Mouse (Mus musculus): ENCODE measurements around the gene Gm49776. TPM values are rescaled to one million over a fixed set of nuclear protein-coding genes. Genes with fewer than 3 reads are reported as not detected.
"Not testable (repeated sequence)": the region's sequence is repeated elsewhere in the genome, so short reads cannot be mapped to it uniquely, and the experiment has no call there.

Gene Gm49776
- polyA plus RNA-seq (2016; fragmentation: Nextera tagmentation; extraction: Ambion mirVana): 0.72 TPM in 1 of 2 replicates, not detected in the other

DNA sequence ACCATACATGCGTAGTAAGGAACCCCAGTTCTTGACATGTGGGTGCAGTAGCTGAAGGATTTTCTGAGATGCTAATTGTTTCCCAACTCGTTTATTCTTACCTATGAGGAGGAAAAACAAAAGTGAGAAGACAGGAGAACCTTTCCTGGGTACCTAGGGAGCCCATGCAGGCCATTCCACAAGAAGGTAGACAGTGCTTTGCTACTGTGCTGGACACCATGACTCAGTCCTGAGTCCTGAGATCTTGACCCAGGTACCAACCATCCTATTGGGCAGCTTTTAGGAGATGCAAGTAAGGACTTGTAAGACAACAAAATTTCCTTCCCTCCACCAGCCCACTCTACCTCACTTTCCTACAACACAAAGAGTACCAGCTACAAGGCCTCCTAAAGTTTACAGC is at the start of gene Gm49776:
Gm49776 (minus strand) TSS at position 101 of the 400 bp plus-strand sequence.
- Histone ChIP-seq H3K9me3 (no peaks in the 10 kb centered on the region), H3K4me3 (no peak within 1 kb of the TSS), H3K4me1 (replicated peaks) (no peaks in the 10 kb centered on the region), H3K27ac (no peak within 1 kb of the TSS), H3K27me3 (ENCODE audit: insufficient read depth, poor library complexity, severe bottlenecking) (no peaks in the 10 kb centered on the region), H3K36me3 (peaks cover 99% of the 10 kb centered on the region)
- WGBS: 95% methylated on average over 2 of the region's 2 CpGs
- no peak for DNase-seq (ENCODE audit: low spot score)

DNA sequence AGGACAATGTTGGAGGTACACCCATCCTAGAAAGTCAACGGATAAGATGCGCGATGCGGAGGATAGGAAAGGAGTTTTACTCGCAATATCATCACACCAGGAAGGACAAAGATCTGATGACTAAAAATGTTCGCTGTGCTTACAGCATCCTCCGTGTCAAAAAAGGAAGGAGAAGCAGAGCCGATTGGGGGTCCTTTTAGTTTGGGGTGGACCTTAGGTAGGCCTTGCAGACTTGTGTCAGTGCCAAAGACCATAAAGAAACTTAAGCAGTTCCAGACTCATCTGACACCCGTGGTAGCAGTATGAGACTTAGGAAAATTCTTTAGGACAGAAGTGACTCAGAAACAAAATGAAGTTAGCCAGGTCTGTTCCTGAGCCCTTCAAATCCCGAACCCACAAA is 31.5 kb upstream of the Gm49776 start:
- DNase-seq (ENCODE audit: low spot score); H3K9me3 ChIP-seq; H3K27me3 ChIP-seq (ENCODE audit: insufficient read depth, poor library complexity, severe bottlenecking): not testable (repeated sequence)
- WGBS: 7% methylated on average over 10 of the region's 10 CpGs
- Histone ChIP-seq H3K27ac (peak overlapping the region; percentile 99), H3K4me1 (replicated peaks) (peaks cover 34% of the 10 kb centered on the region), H3K36me3 (peaks cover 31% of the 10 kb centered on the region), H3K4me3 (peak overlapping the region; percentile 99)

DNA sequence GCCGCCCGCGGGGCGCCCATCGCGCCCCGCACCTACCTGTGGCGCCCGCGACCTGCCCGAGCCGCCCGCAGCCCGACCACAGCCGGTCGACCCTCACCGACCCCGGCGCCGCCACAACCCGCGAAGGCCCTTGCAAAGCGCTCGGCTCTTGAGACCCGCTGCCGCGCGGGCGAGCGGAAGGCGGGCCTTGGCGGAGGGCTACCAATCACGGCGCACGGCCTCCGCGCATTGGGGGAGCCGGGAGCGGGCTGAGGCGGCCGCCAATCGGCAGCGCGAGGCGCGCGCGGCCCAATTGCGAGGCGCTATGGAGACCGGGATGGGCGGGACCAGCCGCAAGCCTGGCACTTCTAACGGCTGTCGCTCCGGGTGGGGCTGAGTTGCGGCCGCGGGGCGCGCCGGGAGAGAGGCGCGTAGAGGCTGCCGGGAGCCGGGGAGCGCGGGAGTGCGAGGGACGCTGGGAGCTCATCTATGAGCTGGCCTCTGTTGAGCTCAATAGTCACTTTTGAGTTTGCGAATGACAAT is 31.0 kb upstream of the Gm49776 start, which contains the start of gene Dgcr8:
Dgcr8 (minus strand) TSS at position 180 of the 522 bp plus-strand sequence.
- peaks cover 36% of the 10 kb centered on the region for H3K36me3 ChIP-seq
- H3K9me3 ChIP-seq: no peaks in the 10 kb centered on the region
- H3K4me3 ChIP-seq: peak within 1 kb of the TSS; percentile 99
- peaks cover 34% of the 10 kb centered on the region for H3K4me1 ChIP-seq (replicated peaks)
- WGBS: under 1% methylated on average over 71 of the region's 71 CpGs
- no peaks in the 10 kb centered on the region for H3K27me3 ChIP-seq (ENCODE audit: insufficient read depth, poor library complexity, severe bottlenecking)
- peak within 1 kb of the TSS; percentile 99 for H3K27ac ChIP-seq
- peak; percentile 99 for DNase-seq (ENCODE audit: low spot score)

DNA sequence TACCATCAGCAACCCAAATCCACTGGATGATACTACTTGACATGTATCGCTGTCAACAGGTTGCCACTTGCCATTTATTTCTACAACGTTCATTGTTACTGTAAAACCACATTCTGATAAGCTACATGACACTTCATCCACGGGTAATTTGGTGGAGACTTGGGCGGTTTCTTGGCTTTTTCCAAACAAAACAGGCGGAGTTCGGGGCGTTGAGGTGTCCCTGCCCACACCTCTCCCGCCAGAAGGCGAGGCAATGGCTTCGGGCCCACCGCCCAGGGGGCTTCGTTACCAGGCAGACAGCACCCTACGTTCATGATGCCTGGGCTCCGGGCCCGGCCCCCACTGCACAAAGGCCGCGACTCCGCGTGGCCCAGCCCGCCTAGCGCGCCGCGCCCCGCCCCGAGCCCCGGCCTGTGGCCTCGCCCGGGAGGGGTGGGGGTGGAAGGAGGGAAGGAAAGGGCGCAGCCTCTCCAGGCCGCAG is 30.5 kb upstream of the Gm49776 start:
- no peaks in the 10 kb centered on the region for H3K9me3 ChIP-seq
- DNase-seq (ENCODE audit: low spot score): no peak
- under 1% methylated on average over 30 of the region's 31 CpGs for WGBS

DNA sequence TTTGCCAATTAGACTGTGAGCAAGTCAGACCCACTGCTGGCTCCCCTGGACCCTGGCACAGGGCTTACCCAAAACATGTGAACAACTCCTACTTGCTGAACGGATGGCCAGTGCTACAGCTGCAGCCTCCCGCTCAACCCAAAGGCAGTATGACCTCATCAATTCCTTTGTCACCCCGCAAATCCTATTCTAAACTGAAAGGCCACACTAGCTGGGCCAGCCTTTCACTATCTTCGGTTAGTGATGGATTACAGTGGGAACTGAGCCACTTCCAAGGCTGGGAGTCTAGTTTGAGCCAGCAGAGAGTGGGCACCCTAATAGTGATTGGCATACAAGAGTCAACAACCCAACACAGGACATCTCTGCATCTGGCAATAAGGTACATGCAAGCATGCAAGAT is 30.0 kb upstream of the Gm49776 start:
- Histone ChIP-seq H3K27me3 (ENCODE audit: insufficient read depth, poor library complexity, severe bottlenecking) (no peaks in the 10 kb centered on the region), H3K9me3 (no peaks in the 10 kb centered on the region), H3K4me3 (peak overlapping the region; percentile 99), H3K4me1 (replicated peaks) (peaks cover 34% of the 10 kb centered on the region), H3K27ac (peak overlapping the region; percentile 99), H3K36me3 (peaks cover 45% of the 10 kb centered on the region)
- DNase-seq (ENCODE audit: low spot score): peak; percentile 47
- under 1% methylated on average over 4 of the region's 4 CpGs for WGBS

More for the DNA sequence above, 30.5 kb upstream of the Gm49776 start:
- Histone ChIP-seq H3K27me3 (ENCODE audit: insufficient read depth, poor library complexity, severe bottlenecking) (no peaks in the 10 kb centered on the region), H3K4me3 (peak overlapping the region; percentile 99), H3K27ac (peak overlapping the region; percentile 99), H3K36me3 (peaks cover 41% of the 10 kb centered on the region), H3K4me1 (replicated peaks) (peaks cover 34% of the 10 kb centered on the region)

DNA sequence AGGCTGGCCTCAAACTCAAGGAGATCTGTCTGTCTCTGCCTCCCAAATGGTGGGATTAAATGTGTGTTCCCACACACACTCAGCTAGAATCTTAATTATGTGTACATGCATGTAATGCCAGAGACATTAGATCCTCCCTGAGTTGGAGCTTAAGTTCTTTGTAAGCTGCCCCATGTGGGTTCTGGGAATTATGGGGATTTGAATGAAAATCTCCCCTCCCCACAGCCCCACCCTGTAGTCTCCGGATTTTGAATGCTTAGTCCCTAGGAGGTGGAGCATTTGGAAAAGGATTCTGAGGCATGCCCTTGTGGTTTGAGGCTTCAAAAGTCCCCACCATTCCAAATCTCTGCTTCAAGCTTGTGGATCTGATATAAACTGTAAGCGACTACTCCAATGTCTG is 17.0 kb upstream of the Gm49776 start:
- DNase-seq (ENCODE audit: low spot score): no peak
- no peaks in the 10 kb centered on the region for H3K27me3 ChIP-seq (ENCODE audit: insufficient read depth, poor library complexity, severe bottlenecking)
- H3K9me3 ChIP-seq: no peaks in the 10 kb centered on the region
- H3K4me3 ChIP-seq: no peak overlapping the region
- no peaks in the 10 kb centered on the region for H3K4me1 ChIP-seq (replicated peaks)
- whole genome bisulfite sequencing: 88% methylated on average over 2 of the region's 2 CpGs
- no peak overlapping the region for H3K27ac ChIP-seq
- peaks cover 100% of the 10 kb centered on the region for H3K36me3 ChIP-seq

DNA sequence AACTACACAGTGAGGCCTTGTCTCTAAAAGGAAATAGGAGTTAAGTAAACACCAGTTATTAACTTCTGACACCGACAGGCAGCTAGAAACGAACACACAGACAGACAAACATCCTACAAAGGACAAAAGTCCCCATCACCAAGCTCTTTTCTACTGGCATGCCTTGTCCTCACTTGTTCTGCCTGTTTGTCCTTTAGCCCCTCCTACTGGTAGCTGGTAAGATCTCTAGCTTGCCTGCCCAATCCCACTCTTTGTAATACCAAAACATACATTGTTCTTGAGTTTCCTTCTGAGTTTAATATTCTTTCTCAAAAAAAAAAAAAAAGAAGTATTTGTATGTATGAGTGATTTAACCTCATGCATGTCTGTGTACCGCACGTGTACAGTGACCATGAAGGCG is 10.1 kb upstream of the Gm49776 start:
- Histone ChIP-seq H3K36me3 (peaks cover 98% of the 10 kb centered on the region), H3K4me1 (replicated peaks) (no peaks in the 10 kb centered on the region), H3K27ac (no peak overlapping the region), H3K27me3 (ENCODE audit: insufficient read depth, poor library complexity, severe bottlenecking) (no peaks in the 10 kb centered on the region), H3K9me3 (no peaks in the 10 kb centered on the region), H3K4me3 (no peak overlapping the region)
- DNase-seq (ENCODE audit: low spot score): no peak
- WGBS: 93% methylated on average over 5 of the region's 5 CpGs

DNA sequence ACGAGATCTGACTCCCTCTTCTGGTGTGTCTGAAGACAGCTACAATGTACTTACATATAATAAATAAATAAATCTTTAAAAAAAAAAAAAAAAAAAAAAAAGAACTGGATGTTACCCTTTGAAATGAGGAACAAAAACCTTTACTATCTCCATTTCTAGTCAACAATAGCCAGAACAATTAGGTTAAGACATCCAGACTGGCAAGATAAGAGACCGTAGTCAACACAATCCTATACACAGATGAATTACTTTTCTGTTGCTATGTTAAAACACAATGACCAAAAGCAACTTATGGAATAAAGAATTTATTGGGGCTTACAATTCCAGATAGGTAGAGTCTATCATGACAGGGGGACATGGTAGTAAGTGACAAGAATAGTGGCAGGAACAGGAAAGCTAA is 6.9 kb upstream of the Gm49776 start:
- no peak for DNase-seq (ENCODE audit: low spot score)
- Histone ChIP-seq H3K27me3 (ENCODE audit: insufficient read depth, poor library complexity, severe bottlenecking) (no peaks in the 10 kb centered on the region), H3K4me3 (no peak overlapping the region), H3K9me3 (no peaks in the 10 kb centered on the region), H3K4me1 (replicated peaks) (no peaks in the 10 kb centered on the region), H3K27ac (no peak overlapping the region), H3K36me3 (peaks cover 97% of the 10 kb centered on the region)
- 83% methylated on average over 2 of the region's 2 CpGs for WGBS

DNA sequence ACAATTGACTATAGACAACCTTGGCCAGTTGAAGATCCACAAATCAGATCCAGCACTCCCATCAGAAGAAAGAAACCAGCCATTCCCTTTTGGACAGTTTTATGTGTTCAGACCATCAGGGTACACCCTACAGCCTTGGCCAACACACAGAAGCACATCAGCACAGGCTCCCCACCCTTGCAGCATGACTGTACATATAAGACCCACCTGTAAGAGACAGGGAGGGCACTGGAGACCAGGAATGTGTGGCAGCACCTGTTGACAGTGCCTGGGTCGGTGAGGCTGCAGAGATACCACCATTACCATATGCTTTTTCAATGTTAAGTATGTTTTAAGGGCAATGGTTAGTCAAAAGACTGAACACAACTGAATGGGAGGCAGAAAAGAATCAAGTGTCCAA is 4.3 kb downstream of the Gm49776 start:
- WGBS: 97% methylated on average over 1 of the region's 1 CpGs
- no peaks in the 10 kb centered on the region for H3K9me3 ChIP-seq
- DNase-seq (ENCODE audit: low spot score): no peak
- H3K4me3 ChIP-seq: no peak overlapping the region
- H3K4me1 ChIP-seq (replicated peaks): peaks cover 30% of the 10 kb centered on the region
- H3K27me3 ChIP-seq (ENCODE audit: insufficient read depth, poor library complexity, severe bottlenecking): no peaks in the 10 kb centered on the region
- H3K27ac ChIP-seq: no peak overlapping the region
- H3K36me3 ChIP-seq: peaks cover 93% of the 10 kb centered on the region

DNA sequence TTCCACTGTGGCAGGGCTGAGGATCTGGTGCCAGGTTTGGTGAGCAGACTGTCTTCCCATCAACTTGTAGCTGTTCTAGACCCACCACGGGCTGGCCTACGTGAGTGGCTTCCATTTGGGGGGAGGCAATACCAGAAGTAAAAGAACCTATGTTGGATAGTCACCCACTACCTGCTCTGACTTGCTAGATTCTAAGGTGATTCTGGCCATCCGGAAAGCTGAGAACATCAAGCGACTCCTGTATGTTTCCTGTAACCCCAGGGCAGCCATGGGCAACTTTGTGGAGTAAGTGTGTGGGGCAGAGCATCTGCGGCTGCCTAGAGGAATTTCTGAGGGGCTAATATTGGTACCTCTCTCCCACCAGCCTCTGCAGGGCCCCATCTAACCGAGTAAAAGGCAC is 5.4 kb downstream of the Gm49776 start:
- Histone ChIP-seq H3K36me3 (peaks cover 82% of the 10 kb centered on the region), H3K9me3 (no peaks in the 10 kb centered on the region), H3K27me3 (ENCODE audit: insufficient read depth, poor library complexity, severe bottlenecking) (no peaks in the 10 kb centered on the region), H3K27ac (no peak overlapping the region), H3K4me1 (replicated peaks) (peaks cover 30% of the 10 kb centered on the region), H3K4me3 (0 out of 2 replicates have a peak overlapping the region, but pooled peaks have one; percentile 6)
- no peak for DNase-seq (ENCODE audit: low spot score)
- 86% methylated on average over 6 of the region's 6 CpGs for WGBS

DNA sequence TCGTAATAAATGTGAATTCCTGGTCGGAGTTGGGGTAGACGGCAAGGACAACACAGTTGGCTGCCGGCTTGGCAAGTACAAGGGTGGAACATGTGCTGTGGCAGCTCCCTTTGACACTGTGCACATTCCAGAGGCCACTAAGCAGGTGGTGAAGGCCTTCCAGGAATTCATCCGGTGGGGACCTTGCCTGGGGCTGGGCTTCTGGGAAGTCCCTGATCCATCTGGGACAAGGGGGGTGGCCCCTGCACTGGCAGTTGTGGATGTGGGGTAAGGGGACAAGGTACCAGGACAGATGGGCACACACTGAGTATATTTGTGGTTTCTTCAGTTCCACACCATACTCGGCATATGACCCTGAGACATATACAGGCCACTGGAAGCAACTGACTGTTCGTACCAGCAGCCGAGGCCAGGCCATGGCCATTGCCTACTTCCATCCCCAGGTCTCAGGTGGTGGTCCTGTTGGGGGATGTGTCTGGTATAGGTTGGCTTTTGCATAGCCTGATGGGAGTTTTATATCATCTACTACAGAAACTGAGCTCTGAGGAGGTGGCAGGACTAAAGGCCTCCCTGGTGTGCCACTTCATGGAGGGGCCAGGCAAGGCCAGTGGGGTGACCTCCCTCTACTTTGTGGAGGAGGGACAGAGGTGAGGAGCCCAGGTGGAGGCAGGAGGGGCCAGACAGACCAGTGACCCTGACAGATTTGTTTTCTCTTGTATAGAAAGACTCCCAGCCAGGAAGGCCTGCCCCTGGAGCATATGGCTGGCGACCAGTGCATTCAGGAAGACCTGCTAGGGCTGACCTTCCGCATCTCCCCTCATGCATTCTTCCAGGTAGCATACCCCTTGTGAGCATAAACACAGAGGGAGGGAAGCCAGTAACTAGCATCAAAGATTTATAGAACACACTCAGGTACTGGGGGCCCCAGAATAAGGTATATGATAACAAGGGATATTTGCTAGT is 7.0 kb downstream of the Gm49776 start:
- peaks cover 77% of the 10 kb centered on the region for H3K36me3 ChIP-seq
- no peak for DNase-seq (ENCODE audit: low spot score)

DNA sequence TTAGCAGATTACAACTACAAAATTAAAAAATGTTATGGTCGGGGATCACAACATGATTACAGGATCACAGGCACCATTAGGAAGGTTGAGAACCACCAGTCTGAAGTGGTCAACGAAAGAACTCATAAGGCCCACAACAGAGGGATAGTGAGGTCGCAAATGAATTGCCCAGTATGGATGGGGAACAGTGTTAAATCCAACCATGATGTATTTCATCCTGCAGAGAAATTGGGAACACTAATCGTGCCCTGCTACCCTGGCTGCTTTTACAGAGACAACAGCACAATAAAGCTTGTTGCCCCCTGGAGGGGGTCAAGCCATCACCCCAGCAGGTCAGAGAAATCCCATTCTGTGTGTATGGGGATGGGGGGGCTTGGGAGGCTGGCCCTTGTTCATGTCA is 7.9 kb downstream of the Gm49776 start:
- Histone ChIP-seq H3K4me3 (peak overlapping the region; percentile 95), H3K27me3 (ENCODE audit: insufficient read depth, poor library complexity, severe bottlenecking) (no peaks in the 10 kb centered on the region), H3K36me3 (peaks cover 77% of the 10 kb centered on the region), H3K9me3 (no peaks in the 10 kb centered on the region), H3K27ac (peak overlapping the region; percentile 98), H3K4me1 (replicated peaks) (peaks cover 49% of the 10 kb centered on the region)
- 56% methylated on average over 4 of the region's 4 CpGs for WGBS
- DNase-seq (ENCODE audit: low spot score): no peak

More for the DNA sequence above, 7.0 kb downstream of the Gm49776 start:
- 74% methylated on average over 10 of the region's 10 CpGs for WGBS
- H3K27me3 ChIP-seq (ENCODE audit: insufficient read depth, poor library complexity, severe bottlenecking): no peaks in the 10 kb centered on the region
- no peaks in the 10 kb centered on the region for H3K9me3 ChIP-seq
- H3K4me3 ChIP-seq: peak overlapping the region; percentile 95
- peak overlapping the region; percentile 18; the same call in 1 of the 2 replicates for H3K27ac ChIP-seq
- H3K4me1 ChIP-seq (replicated peaks): peaks cover 42% of the 10 kb centered on the region

Data from hindbrain, embryonic 10.5 days (tissue).